Mouse (Mus musculus) left cerebral cortex, adult 2 months (tissue): ENCODE measurements around the gene Agtpbp1. TPM values are rescaled to one million over a fixed set of nuclear protein-coding genes. Genes with fewer than 3 reads are reported as not detected.
"Not testable (repeated sequence)": the region's sequence is repeated elsewhere in the genome, so short reads cannot be mapped to it uniquely, and the experiment has no call there.

ENCODE experiments used
- DNase-seq, 2 experiments: peaks; one replicate each; pipeline ENCODE4 v3.0.0; 2021 to 2022; ENCODE audit warnings: low spot score in 2 of 2, mixed read lengths in 1 of 2; ENCODE audit errors: extremely low spot score in 1 of 2
- H3K27ac ChIP-seq: fragments of 200-600 bp; 2 replicates; pipeline ENCODE4 v1.8.1; 2022
- H3K4me3 ChIP-seq: fragments of 200-600 bp; 2 replicates; pipeline ENCODE4 v1.8.1; 2022
- CTCF ChIP-seq: fragments of 200-600 bp; IDR thresholded peaks from 2 replicates; pipeline ENCODE4 v1.8.1; 2022; ENCODE audit warnings: antibody characterized with exemption, mild to moderate bottlenecking, moderate library complexity
- intact Hi-C: fragments of 180-260 bp; cut with DNase I; formaldehyde crosslinking; loops from one replicate; pipeline ENCODE4 v1.15.1; 2025
- total RNA-seq, 2 experiments: library from RNA; stranded (reverse); gene quantifications; 2 replicates each; pipeline ENCODE4 v1.2.3; 2021

The Agtpbp1 gene
- total RNA-seq, 2 experiments from 2014 or later = 352 to 357 TPM

- peak; percentile 42 for TF ChIP-seq CTCF
- no peak overlapping the region for H3K4me3 ChIP-seq
- intact Hi-C loops = no loop called here
- DNase-seq = no peak
- H3K27ac ChIP-seq = no peak overlapping the region
These were observed 90.3 kb downstream of the Agtpbp1 start for GRCm38 (mm10) chr13:59494619-59495262.

- H3K27ac ChIP-seq = peak overlapping the region; percentile 28; the same call in 1 of the 2 replicates
- no peak for TF ChIP-seq CTCF
These were observed 94.3 kb downstream of the Agtpbp1 start for GRCm38 (mm10) chr13:59490726-59491125.

GRCm38 (mm10) chr13:59489143-59489542, 95.9 kb downstream of the Agtpbp1 start:
- peak; percentile 58 for TF ChIP-seq CTCF
- intact Hi-C loops = loop anchor here (1.0 to 5.0 kb wide), 3 partner anchors 77 to 849 kb away; partner anchors contain the start of gene Ntrk2
- no peak overlapping the region for H3K4me3 ChIP-seq
- no peak for DNase-seq
- H3K27ac ChIP-seq = peak overlapping the region; percentile 63

More at GRCm38 (mm10) chr13:59490726-59491125, 94.3 kb downstream of the Agtpbp1 start:
- H3K4me3 ChIP-seq = no peak overlapping the region
- no peak for DNase-seq
- intact Hi-C loops = no loop called here

GRCm38 (mm10) chr13:59487287-59487686, 97.7 kb downstream of the Agtpbp1 start:
- Histone ChIP-seq H3K4me3 (no peak overlapping the region), H3K27ac (no peak overlapping the region)
- no peak for DNase-seq
- no peak for TF ChIP-seq CTCF
- intact Hi-C loops = loop anchor here (5.0 kb wide), 2 partner anchors 75 to 680 kb away; partner anchors contain the start of gene Ntrk2

GRCm38 (mm10) chr13:59486243-59486642, 98.8 kb downstream of the Agtpbp1 start:
- no peak for TF ChIP-seq CTCF
- intact Hi-C loops = loop anchor here (5.0 kb wide), 2 partner anchors 74 to 679 kb away; partner anchors contain the start of gene Ntrk2
- no peak for DNase-seq
- no peak overlapping the region for H3K4me3 ChIP-seq
- H3K27ac ChIP-seq = no peak overlapping the region

GRCm38 (mm10) chr13:59485456-59485855, 99.6 kb downstream of the Agtpbp1 start:
- intact Hi-C loops = loop anchor here (5.0 kb wide), 2 partner anchors 73 to 678 kb away; partner anchors contain the start of gene Ntrk2
- TF ChIP-seq CTCF = no peak
- H3K4me3 ChIP-seq = no peak overlapping the region

GRCm38 (mm10) chr13:59481484-59481855, 103.6 kb downstream of the Agtpbp1 start:
- no peak overlapping the region for H3K4me3 ChIP-seq
- H3K27ac ChIP-seq = peak overlapping the region; percentile 48; the same call in 1 of the 2 replicates
- TF ChIP-seq CTCF = no peak
- intact Hi-C loops = no loop called here
- no peak for DNase-seq

More at GRCm38 (mm10) chr13:59485456-59485855, 99.6 kb downstream of the Agtpbp1 start:
- no peak overlapping the region for H3K27ac ChIP-seq
- no peak for DNase-seq

- TF ChIP-seq CTCF = no peak
- intact Hi-C loops = no loop called here
- peak overlapping the region; percentile 48; the same call in 1 of the 2 replicates for H3K27ac ChIP-seq
- no peak overlapping the region for H3K4me3 ChIP-seq
- DNase-seq = no peak
These were observed 104.2 kb downstream of the Agtpbp1 start for GRCm38 (mm10) chr13:59480599-59481483.

- H3K27ac ChIP-seq, intact Hi-C loops, H3K4me3 ChIP-seq, DNase-seq: not testable (repeated sequence)
These were observed 107.1 kb downstream of the Agtpbp1 start for GRCm38 (mm10) chr13:59477928-59478327.

- H3K27ac ChIP-seq = no peak overlapping the region
- H3K4me3 ChIP-seq = no peak overlapping the region
- no peak for DNase-seq
- intact Hi-C loops = no loop called here
- no peak for TF ChIP-seq CTCF
These were observed 107.6 kb downstream of the Agtpbp1 start for GRCm38 (mm10) chr13:59477451-59477850.

- H3K27ac ChIP-seq = no peak overlapping the region
- intact Hi-C loops = no loop called here
- no peak for DNase-seq
- no peak overlapping the region for H3K4me3 ChIP-seq
- TF ChIP-seq CTCF = no peak
These were observed 110.1 kb downstream of the Agtpbp1 start for GRCm38 (mm10) chr13:59474973-59475372.

GRCm38 (mm10) chr13:59473341-59473740, 111.7 kb downstream of the Agtpbp1 start:
- no peak overlapping the region for H3K4me3 ChIP-seq
- intact Hi-C loops = no loop called here
- no peak overlapping the region for H3K27ac ChIP-seq
- no peak for TF ChIP-seq CTCF
- DNase-seq = no peak
